Mouse (Mus musculus) common myeloid progenitor, adult 5-6 weeks (primary cell): ENCODE measurements around the gene Pde9a. TPM values are rescaled to one million over a fixed set of nuclear protein-coding genes. Genes with fewer than 3 reads are reported as not detected.
"Not testable (repeated sequence)": the region's sequence is repeated elsewhere in the genome, so short reads cannot be mapped to it uniquely, and the experiment has no call there.

ENCODE experiments used
- ATAC-seq: replicated peaks from 2 replicates; pipeline ENCODE4 v1.8.0; 2016; ENCODE audit warnings: low read depth, mild to moderate bottlenecking, moderate TSS enrichment, inconsistent platforms; ENCODE audit not compliant: poor library complexity, severe bottlenecking
- total RNA-seq: library from RNA; stranded (forward); fragments of 200-1000, 187-1606 nt; gene quantifications from 2 replicates; pipeline ENCODE4 v1.2.3, GENCODE M21; 2017

Gene Pde9a
- total RNA-seq: not detected in 2 replicates

DNA sequence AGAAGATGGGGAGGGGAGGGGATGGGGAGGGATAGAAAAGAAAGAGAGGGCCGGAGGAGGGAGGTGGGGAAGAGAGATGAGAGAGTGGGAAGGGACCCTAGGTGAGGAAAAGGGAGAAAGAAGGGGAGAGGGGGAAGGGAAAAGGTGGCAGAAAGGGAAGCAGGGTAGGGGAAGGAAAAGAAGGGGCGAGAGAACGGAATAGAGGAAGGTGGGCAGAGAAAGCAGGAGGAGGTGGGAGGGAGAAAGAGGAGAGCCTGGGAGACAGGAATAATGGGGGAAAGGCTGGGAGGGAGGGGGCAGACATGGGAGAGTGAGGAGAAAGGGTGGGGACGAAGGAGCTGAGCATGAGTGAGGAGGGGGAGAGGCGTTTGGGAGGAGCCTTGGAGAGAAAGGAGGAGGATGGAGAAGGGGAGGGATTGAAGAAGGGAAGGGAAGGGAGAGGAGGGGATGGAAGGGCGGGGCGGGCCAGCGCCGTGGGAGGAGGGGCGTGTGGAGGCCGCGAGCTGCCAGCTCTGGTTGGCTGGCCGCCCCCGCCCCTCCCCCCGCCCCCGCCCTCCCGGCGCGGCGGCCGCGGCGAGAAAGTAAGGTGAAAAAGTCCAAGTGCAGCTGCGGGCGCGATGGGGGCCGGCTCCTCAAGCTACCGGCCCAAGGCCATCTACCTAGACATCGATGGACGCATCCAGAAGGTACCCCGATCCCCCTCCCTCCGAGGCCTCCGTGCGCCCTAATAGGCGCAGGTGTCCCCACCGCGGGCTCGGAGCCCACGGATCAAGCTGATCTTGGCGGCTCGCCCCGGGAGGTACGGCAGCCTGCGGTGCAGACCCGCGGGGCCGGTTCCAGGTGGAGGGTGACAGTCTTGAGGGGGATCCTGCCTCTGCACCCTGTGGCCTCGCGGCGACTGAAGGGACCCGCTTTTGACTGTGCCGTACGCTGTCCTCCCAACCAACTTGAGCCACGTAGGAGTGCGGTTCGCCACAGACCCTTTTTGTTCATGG, at the start of gene Pde9a:
Gene Pde9a, plus strand, starts transcription at position 540 of the 995 bp plus-strand sequence.
- ATAC-seq: peak; percentile 55

DNA sequence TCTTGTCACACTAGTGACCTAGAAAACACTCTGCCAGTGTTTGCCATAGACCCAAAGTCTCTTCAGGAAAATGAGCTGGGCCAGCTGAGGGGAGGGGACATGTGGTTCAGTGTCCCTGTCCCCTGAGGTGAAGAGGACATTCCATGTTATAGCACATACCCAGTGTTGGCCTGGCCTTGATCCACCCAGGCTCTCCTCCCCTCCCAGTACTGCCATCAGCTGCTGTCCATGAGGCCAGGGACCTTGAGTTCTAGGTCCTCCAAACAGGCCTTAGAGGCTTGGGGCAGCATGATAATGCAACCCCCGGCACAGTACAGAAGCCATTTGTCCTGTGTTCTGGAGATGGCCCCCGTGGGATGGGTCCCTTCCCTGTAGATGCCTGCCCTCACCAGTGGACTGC, 46.2 kb upstream of the Pde9a start:
- no peak for ATAC-seq

DNA sequence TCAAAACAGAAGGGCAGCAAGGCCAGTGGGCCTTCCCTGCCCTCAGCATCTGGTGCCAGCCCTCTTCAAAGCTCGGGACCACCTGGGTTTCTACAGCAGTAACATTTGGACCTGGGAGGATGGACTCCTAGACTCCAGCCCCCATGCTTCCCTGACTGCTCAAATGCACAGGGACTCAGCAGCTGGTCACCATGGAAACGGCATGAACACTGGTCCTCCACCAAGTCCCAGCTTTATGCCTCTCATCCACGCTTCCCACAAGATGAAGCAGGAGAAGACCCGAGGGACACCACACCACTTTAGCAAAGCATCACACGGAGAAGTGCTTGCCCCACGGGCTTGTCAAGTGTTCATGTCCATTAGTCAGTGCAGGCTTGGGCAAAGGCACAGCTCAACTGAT, 43.8 kb upstream of the Pde9a start:
- no peak for ATAC-seq

DNA sequence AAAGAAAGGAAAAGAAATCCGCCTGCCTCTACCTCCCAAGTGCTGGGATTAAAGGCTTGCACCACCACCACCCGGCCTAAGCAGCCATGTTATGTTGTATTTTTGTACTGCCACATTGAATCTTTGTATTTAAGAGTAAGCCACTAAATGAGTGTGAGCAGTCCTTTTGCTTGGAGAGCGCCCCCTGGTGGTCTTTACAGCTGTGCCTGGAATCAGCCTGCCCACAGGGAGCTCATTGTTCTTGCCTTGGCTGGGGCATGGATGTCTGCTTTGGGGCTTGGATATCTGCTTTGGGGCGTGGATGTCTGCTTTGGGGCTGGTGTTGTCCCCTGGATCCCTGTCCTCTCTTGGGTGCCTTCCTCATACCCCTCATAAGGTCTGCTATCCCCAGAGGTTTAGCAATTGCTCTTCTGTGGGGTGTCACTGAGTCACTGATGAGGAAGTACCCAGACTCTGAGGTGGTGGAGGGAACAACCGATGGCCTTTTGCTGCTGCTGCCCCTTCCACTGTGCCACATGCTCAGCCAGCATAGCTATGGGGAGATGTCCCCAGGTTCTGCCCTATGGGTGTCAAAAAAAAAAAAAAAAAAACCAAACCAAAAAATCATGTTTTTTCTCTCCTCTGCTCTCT, 41.7 kb upstream of the Pde9a start:
- ATAC-seq: peak; percentile 77

DNA sequence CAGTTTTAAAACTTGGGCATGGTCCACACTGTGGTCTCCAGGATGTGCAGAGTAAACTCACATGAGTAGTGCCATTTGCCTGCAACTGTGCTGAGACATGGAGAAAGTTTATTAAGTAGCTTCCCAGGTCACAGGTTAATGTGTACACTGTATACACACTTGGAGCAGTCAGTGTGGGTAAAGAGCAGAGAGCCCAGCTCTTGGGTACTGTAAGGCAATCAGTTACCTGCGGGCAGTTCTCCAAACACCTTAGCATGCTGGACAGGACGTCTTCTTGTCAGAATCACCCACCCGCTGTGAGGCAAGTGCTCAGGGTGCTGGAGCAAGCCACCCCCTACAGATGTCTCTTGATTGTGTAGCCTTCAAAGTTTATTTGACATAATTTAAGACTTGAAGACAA, 41.2 kb upstream of the Pde9a start:
- ATAC-seq: no peak

DNA sequence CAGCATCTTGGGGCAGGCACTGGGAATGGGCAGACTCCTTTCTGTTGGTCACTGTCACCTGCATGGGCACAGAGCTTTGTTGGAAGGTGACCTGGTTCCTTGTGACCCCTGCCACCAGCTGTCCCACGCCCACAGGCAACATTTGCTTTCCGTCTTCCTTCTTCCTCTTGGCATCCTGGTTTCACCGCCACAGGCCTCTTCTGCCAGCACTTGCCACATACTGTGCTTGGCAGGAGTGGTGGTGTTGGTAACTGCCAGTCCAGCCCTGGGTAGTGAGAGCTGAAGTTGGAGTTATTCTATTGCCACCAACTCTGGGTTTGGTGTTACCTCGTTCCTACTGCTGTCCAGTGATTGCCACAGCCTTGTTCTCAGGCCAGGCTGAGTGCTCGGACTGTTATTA, 37.9 kb upstream of the Pde9a start:
- no peak for ATAC-seq

DNA sequence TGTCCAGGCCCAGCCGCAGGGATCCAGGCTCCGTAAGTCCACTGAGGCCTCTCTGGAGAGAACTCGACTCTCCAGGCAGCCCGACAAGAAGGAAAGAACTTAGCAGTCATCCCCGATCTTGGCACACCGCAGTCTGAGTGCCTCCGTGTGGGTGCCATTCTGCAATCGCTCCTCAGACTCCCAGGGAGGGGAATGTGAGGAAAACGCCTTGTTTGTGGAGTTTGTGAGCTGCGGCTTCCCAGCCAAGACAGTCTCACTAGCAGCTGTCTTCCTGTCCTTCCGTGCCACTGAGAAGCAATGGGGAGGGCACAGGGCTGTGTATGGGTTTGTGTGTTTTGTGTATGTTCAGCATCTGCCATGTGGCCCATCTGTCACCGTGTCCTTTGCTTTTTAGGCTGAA, 36.6 kb upstream of the Pde9a start:
- no peak for ATAC-seq

DNA sequence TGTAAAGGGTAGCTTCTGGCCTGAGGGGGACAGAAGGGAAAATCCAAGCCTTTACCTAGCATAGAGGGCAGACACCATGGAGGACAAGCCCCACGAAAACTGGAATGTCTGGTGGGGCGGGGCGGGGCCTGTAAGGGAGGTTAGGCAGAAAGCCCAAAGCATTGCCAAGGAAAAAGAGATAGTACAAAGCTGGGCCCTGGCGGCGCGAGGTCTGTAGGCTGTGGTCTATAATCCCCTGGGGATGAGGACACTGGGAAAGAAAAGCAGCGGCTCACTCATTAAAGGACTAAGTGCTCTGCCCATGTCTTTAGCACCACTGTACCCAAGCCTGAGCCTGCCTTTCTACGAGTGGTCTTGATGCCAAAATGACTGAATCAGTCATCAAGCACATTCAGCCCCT, 34.0 kb upstream of the Pde9a start:
- no peak for ATAC-seq

DNA sequence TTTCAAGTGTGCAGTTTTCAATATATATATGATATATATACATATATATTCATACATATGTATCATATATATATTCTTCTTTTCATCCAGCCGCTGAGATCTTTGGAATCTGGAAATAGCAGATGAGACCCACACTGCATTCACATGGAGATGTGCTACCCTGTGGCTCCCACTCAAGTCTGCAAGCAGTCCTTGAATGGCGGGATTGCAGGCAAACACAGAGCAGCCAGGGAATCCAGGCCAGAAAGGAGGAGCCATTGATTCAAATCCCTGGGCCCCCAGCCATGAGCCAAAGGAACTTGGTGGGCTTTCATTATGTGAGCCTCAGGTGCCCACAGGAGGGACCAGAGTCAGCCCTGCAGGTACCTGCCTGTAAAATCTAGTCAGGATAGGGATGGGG, 32.8 kb upstream of the Pde9a start:
- no peak for ATAC-seq

DNA sequence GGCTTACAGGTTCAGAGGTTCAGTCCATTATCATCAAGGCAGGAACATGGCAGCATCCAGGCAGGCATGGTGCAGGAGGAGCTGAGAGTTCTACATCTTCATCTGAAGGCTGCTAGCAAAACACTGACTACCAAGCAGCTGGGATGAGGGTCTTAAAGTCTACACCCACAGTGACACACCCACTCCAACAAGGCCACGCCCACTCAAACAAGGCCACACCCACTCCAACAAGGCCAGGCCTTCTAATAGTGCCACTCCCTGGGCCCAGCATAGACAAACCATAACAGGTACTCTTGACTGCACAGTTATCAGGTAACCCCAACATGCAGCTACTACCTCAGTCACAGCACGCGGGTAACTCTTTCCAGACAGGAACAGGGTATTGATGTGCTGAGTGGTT, 31.3 kb upstream of the Pde9a start:
- ATAC-seq: not testable (repeated sequence)

DNA sequence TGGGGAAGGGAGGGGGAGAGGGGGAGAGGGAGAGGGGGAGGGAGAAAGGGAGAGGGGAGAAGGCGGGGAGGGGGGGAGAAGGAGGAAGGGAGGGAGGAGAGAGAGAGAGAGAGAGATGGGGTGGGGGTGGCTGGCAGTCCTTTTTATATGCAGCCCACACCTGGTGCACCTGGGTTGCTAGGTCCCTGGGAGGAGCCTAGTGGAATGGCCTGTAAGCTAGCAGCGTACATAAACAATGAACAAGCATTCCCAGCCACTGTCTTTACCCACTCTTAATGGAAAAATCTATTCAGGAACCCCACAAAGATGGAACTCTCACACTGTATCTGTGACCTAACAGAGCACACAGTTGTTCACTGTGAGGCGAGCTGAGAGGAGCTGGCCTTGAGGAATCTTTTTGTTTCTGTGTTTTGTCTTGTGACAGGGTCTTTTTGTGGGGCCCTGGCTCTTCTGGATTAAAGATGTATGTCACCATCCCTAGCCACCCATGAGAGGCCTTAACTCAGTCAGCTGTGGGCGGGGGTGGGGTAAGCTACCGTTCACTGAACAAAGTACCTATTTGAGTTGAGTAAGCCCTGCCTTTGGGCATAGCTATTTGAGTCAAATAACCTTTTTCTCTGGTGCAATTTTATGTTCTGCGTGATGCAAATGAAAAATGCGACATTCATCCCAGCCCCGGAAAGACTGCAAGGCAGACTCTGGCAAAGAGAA, 30.1 kb upstream of the Pde9a start:
- no peak for ATAC-seq

DNA sequence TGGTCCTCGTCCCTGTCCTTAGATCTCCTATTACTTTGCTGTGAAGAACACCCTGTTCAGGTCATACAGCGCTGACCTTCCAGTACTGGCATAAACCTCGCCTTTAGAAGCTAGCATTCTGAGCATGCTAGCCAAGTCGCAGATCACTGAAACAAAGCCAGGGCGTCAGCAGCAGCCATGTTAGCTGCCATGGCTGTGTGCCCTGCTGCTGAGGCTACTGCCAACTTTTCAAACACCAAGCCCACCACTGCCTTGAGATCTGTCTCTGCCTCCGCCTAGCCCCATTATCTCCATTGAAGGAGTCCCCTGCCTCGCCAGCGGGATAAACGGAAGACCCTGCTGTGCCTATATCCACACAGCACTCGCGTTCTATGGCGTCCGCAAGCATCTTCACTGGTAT, 25.4 kb upstream of the Pde9a start:
- no peak for ATAC-seq

DNA sequence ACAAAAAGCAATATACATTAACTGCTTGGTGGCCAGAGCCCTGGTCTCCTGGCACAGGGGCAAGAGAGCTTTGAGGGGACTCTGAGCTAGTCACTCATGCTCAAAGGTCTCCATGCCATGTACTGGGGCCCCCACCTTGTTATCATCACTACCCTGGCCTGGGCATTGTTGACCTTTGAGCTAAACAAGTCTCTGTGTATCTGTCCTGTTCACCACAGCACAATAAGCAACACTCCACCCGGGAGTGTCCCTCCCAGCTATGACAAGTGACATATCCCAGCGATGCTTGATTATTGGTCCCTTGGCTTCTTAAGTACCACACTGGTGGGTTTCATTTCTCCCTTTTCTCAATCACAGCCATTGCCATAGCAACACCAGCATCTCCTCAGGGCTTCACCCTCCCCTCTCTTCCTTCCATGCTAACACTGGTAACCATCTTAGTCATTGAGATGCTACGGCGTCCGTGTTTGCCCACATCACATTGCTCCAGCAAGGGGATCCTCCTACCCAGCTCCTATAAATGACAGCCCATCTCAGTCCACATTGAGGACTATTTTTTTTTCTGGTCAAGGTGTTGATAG, 20.3 kb upstream of the Pde9a start:
- no peak for ATAC-seq

DNA sequence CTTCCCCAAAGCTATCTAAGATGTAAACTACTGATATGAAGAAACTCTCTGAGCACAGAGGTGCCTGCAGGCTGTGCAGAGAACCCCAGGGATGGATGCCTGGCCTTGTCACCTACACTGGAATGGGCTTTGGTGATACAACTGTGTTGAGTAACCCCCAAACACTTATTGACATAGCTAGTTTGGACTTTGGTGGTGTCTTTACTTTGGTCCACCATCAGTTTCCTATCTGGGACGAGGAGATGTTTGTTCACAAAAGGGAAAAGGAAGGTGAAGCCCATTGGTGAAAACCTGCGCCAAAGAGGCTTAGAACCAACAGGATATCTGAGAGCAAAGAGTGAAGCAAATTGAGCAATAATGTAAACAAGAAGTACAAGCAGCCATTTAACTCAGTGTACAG, 15.8 kb upstream of the Pde9a start:
- no peak for ATAC-seq

DNA sequence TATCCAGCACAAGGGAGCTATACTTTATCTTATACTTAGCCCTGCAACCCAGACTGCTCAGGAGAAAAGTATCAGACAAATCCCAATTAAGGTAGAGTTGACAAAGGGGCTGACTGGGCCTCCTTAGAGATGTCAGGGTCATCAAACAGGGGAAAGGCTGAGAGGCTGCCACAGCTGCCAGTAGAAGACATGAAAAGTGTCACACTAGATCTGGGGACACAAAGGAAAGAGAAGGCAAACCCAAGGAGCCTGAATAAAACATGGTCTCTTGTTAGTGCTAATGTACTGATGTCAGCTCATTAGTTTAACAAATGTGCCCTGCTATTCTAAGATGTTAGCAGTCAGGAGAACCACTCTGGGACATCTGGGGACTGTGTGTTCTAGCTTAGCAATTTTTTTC, 15.1 kb upstream of the Pde9a start:
- ATAC-seq: no peak

DNA sequence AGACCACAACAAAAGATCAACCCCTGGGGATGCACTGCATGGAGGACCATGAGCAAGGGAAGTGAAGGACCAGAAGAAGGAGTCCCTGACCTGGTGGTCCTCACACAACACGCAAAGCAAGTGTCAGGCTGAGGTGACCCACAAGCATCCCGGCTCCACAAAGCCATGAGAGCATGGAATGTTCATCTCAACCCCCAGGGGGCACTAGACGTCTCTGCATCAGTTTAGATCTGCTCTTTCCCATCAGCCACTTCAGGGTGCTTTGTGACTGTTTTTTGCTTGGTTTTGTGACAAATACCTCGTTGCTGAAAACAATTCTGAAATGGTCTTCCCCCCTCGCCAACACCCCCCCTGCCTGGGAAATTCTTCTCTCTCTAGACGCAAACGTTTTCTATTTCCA, 8.0 kb upstream of the Pde9a start:
- ATAC-seq: peak; percentile 80; the same call in 1 of the 2 replicates

DNA sequence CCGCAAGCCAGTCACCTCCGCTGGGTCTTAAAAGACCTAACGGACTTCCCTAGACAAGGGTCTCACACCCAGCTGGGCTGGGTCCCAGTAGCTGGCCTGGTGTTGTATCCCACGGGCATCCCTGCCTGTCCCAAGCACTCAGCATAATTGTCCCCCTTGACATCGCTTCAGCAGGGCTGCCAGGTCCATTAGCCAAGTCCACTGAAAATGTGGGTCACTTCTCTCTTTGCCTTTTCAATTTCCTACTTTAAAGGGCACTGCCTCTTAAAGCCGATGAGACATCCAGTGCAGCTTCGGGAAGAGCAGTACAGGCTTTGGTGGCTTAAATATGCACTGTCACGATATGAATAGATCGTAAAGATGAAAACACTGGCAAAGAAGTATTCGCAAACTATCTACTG, 7.6 kb upstream of the Pde9a start:
- no peak for ATAC-seq

DNA sequence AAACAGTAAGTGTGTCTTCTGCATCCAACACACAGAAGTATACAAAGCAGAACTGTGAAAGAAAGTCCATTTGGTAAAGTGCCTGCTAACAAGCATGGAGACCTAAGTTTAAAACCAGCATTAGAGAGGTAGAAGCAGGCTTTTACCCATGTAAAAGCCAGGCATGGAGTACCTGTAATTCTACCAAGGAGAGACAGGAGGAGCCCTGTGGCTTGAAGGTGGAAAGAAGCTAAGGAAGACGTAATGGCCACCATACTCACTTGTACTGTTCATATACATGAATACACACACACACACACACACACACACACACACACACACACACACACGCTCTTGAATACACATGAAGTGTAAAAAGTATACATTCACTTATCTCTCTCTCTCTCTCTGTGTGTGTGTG, 6.9 kb upstream of the Pde9a start:
- ATAC-seq: no peak

DNA sequence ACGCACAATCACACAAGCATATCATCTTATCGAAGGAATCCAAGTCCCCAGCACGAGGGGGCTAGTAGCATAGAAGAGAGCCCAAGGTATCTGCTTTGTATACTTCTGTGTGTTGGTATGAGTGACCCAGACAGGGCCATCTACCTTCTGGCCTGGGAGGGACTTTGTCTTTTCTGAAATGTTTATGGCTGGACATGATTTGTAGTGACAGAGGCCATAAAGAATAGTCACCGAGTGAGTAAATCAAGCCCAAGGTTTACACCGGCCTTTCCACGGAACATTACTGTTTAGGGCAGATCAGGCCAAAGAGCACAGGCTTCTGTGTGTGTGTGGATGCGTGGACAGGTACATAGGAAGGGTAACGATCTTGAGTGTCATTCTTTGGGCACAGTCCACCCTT, 6.1 kb upstream of the Pde9a start:
- ATAC-seq: no peak

DNA sequence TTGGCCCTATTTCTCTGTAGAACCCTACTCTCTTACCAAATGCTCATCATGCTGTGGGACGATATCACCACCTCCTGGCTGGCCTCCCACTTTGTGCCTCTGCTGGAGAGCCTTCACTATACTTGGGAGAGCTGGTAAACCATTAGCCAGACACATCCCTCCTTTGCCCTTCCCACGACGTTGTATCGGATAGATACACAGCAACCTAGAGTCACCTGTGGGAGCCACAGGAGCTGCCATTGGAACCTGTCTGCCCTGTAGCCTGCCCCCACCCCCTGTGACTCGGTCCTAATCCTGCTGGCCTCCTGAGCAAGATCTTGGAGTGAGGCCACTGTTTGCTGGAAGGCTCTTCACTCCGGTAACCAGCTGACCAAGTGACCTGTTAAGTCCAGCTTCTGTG, 2.7 kb upstream of the Pde9a start:
- ATAC-seq: no peak
